Mouse (Mus musculus) T-helper 17 cell (primary cell): ENCODE results near the gene Fbxo21.

Experiments used
- in situ Hi-C, 2 experiments: fragments of 300-600 bp; cut with MboI, MseI; formaldehyde crosslinking; loops; 1 replicate in 1 of 2; 2 replicates in 1 of 2; pipeline ENCODE4 v1.15.1; 2025; ENCODE audit warnings: high pct_unique_total_duplicates in 2 of 2

The Fbxo21 gene

GRCm38 (mm10) chr5:118019905-118020304 lies 43.4 kb downstream of the Fbxo21 start:
- in situ Hi-C loops = no loop called here

- in situ Hi-C loops = no loop called here
Observed at GRCm38 (mm10) chr5:118023053-118023452, 46.5 kb downstream of the Fbxo21 start.

- in situ Hi-C loops = loop anchor here (5.0 kb wide), 1 partner anchor 41 kb away; no protein-coding TSS in a partner anchor
Observed at GRCm38 (mm10) chr5:118025880-118026279, 49.4 kb downstream of the Fbxo21 start.

GRCm38 (mm10) chr5:118026343-118026742 lies 49.8 kb downstream of the Fbxo21 start:
- in situ Hi-C loops = loop anchor here (5.0 kb wide), 1 partner anchor 41 kb away; no protein-coding TSS in a partner anchor

- in situ Hi-C loops = loop anchor here (5.0 kb wide), 1 partner anchor 40 kb away; no protein-coding TSS in a partner anchor
Observed at GRCm38 (mm10) chr5:118027101-118027697, 50.7 kb downstream of the Fbxo21 start.

GRCm38 (mm10) chr5:118027698-118028190 lies 51.2 kb downstream of the Fbxo21 start, which contains the start of gene Tesc:
TSS of gene Tesc (plus strand) at chr5:118027743.
- in situ Hi-C loops = loop anchor here (5.0 kb wide), 1 partner anchor 40 kb away; no protein-coding TSS in a partner anchor

- in situ Hi-C loops = loop anchor here (5.0 kb wide), 1 partner anchor 39 kb away; no protein-coding TSS in a partner anchor
Observed at GRCm38 (mm10) chr5:118028191-118029034, 51.9 kb downstream of the Fbxo21 start.

- in situ Hi-C loops = loop anchor here (5.0 kb wide), 1 partner anchor 38 kb away; no protein-coding TSS in a partner anchor
Observed at GRCm38 (mm10) chr5:118029035-118029408, 52.5 kb downstream of the Fbxo21 start.

- in situ Hi-C loops = loop anchor here (5.0 kb wide), 1 partner anchor 38 kb away; no protein-coding TSS in a partner anchor
Observed at GRCm38 (mm10) chr5:118029420-118029819, 52.9 kb downstream of the Fbxo21 start.

GRCm38 (mm10) chr5:118030022-118030675 lies 53.6 kb downstream of the Fbxo21 start:
- in situ Hi-C loops = no loop called here

- in situ Hi-C loops = no loop called here
Observed at GRCm38 (mm10) chr5:118031059-118031458, 54.5 kb downstream of the Fbxo21 start.

- in situ Hi-C loops = no loop called here
Observed at GRCm38 (mm10) chr5:118031508-118031907, 55.0 kb downstream of the Fbxo21 start.

GRCm38 (mm10) chr5:118033328-118033727 lies 56.8 kb downstream of the Fbxo21 start:
- in situ Hi-C loops = no loop called here

- in situ Hi-C loops = no loop called here
Observed at GRCm38 (mm10) chr5:118033740-118034139, 57.2 kb downstream of the Fbxo21 start.

GRCm38 (mm10) chr5:118034632-118035031 lies 58.1 kb downstream of the Fbxo21 start:
- in situ Hi-C loops = no loop called here

- in situ Hi-C loops = no loop called here
Observed at GRCm38 (mm10) chr5:118035786-118036185, 59.3 kb downstream of the Fbxo21 start.

GRCm38 (mm10) chr5:118036888-118037797 lies 60.6 kb downstream of the Fbxo21 start:
- in situ Hi-C loops = no loop called here

- in situ Hi-C loops = no loop called here
Observed at GRCm38 (mm10) chr5:118037798-118038484, 61.4 kb downstream of the Fbxo21 start.

- in situ Hi-C loops = no loop called here
Observed at GRCm38 (mm10) chr5:118039241-118039668, 62.7 kb downstream of the Fbxo21 start.

- in situ Hi-C loops = no loop called here
Observed at GRCm38 (mm10) chr5:118042599-118042998, 66.1 kb downstream of the Fbxo21 start.
